Mouse (Mus musculus): ENCODE measurements around the gene Smim24.

Gene Smim24

DNA sequence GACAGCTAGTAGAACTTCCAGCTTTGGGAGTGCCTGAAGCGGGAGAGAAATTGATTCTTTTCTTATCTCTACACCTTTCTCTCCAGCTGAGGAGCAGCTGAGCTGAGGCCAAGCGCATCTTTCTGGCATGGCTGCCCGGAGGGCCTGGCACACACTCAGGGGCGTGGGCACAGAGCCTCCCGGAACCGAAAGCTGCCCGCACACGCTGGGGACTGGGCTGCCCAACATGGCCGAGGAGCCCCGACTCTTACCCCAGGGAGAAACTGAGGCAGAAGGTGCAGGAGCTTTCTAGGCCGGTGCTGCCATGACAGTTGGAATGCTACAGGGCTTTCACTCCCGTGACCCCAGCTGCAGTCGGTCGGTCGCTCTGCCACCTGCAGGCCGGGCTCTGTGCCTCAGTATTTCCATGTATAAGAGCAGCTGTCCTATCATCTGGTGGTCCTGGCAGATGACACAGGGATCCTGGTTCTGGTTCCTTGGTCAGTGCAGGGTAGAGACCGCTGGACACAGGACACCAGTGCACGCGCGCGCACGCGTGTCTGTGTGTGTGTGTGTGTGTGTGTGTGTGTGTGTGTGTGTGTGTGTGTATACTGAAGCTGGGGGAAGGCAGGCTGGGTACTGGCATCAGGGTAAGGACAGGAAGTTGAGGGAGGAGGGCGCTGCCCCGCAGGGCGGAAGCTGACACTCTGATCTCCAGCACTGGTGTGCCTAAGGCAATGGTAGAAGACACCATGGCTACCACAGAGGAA lies 40.9 kb downstream of the Smim24 start:
- no peak for DNase-seq (ENCODE audit: low read depth, low spot score)

DNA sequence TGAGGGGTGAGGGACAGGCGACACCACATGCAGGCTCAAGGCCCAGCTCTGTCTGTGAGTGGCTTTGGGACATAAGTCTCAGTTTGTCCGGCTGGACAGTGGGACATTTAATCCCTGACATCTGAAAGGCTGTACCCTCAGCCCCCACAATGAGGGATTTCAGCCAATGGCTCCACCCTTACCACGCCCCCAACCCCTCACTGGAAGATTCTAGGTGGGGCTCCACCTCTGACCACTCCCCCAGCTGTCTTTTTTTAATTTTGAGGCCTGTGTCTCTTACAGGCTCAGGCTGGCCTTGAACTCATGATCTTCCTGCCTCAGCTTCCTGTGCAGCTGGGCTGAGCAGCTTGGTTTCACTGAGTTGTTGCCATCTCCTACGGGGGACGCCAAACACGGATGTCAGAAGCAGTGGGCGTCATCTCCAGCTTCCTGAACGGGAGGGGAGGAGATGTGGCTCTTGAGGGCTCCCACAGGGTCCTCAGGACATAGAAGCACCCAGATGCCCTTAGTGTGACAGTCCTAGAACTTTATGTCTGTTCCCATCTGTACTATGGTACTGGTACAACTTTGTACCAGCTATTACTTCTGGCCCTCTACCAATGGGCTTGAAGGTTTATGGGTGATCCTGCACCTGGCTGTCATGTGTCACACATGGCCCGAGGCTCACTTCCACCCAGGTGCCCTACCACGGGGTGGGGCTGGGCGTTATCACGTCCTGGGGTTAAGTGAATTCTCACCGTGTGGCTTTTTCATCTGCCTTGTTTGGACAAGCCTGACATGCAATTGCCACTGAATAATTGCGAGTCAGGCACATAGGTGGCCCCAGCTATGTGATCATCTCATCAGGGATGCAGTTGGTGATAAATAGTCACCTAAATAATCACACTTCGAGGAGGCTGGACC lies 41.8 kb downstream of the Smim24 start:
- no peak for DNase-seq (ENCODE audit: low read depth, low spot score)

DNA sequence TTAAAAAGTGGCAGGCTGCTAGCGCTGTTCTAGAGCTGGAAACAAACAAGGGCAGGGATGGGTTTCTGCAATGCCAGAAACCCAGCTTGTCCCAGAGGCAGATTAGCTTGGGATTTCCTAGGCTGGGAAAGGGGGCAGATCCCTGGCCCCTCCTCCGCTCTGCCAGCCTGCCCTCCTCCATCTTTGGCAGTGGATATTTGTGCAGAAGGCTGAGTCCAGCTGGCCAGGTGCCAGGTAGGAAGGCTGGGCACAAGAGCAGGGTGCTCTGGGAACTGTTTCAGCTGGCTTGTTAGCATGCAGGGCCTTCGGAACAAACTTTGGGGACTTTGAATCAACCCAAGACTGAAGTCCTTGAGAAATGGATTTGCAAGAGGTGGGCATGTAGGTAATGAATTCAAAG lies 42.6 kb downstream of the Smim24 start:
- DNase-seq (ENCODE audit: low read depth, low spot score): peak; percentile 74

DNA sequence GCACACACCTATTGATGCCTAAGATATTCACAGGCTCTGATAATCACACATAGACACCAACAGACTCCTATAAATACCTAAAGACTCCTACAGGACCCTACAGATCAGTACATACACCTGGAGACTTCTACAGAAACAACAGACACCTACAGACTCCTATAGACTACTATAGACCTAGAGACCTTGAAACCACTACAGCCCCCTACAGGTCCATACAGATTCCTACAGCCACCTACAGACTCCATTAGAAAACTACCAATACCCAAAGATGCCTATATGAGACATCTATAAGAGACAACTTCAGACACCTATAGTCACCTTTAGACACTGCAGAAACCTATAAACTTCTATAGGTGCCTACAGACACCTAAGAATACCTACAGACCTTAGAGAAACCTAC lies 48.2 kb downstream of the Smim24 start:
- DNase-seq (ENCODE audit: low read depth, low spot score): no peak

All from retina, postnatal 7 days (tissue).